Mouse (Mus musculus): ENCODE measurements around the gene Dnaic2.

Gene Dnaic2

DNA sequence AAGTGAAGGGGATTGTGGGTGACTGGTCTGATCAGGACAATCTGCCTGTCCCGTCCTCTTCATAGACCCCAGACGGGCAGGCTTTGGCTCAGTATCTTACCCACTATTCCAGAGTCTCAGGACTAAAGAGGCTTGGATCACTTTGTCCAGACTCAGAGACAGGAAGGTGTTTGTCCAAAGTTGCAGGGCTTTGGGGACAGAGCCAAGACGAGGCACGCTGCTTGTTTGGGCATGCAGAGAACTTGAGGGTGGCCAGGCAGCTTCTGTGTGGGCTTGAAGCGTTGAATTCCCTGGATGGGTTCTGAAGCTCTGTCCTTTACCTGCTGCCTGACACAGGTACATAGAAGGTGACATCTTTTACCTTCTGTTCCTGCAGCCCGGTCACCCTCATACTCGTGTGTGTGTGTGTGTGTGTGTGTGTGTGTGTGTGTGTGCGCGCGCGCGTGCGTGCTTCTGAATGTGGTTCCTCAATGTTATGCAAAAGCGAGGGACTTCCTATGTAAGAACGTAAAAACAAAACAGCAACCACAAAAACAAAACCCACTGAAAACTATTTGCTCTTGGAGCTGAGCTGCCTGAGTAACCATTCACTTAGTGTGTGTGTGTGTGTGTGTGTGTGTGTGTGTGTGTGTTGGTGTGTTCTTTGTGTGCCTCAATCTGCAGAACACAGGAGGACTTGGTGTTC, 24.8 kb upstream of the Dnaic2 start:
- DNase-seq, result no peak

DNA sequence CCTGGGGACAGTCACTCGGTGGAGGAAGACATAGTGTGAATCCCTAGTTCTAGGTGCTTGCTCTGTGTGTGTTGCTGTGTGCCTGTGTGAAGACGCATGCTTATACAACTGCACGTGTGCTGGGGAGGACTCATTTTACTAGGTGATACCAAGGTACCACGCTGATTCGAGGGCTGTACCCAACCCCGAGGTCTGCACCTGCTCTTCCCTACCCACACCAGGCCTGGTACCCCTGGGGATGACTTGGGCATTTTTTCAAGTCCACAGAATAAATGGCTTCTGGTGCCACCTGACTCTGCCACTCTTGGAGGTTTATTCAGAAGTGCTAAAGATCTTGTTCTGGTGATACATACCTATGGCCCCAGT, 24.2 kb upstream of the Dnaic2 start:
- DNase-seq, result no peak

DNA sequence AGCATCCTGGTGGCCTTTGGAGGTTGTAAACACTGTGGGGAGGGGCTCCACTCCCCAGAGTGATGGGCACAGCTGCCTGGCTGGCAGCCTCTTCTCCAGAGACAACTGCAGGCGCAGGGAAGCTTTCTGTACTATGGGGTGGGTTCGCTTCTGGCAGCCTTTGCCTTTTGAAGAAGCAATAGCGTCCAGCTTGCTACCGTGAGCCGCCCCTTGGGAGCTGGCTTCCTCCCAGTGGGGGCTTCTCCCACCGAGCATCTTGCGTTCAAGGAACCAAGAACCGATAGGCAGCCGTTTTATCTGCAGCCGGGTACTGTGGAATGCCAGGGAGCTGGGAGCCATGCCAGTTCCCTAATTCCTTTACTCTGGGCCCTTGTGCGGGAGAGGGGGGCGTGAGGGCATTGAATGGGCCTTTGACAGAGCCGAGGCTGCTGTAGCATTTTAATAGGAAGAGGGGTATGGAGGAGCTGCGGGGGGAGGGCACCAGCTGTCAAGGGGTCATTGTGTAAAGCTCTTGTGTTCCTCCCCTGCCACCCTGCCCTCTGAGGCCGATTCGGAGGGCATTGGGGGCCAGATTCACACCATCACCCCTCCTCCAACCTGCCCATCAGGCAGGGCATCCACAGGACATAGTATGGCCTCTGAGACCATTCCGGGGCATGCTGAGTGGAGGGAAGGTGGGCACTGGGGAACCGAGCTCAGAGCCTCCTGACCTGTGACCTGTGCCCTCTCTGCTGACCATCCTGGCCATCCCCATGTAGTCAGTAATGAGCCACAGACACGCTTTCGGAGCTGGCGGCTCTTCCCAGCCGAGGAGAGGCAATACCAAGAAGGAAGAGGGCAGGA, 22.9 kb upstream of the Dnaic2 start:
- DNase-seq, result no peak

DNA sequence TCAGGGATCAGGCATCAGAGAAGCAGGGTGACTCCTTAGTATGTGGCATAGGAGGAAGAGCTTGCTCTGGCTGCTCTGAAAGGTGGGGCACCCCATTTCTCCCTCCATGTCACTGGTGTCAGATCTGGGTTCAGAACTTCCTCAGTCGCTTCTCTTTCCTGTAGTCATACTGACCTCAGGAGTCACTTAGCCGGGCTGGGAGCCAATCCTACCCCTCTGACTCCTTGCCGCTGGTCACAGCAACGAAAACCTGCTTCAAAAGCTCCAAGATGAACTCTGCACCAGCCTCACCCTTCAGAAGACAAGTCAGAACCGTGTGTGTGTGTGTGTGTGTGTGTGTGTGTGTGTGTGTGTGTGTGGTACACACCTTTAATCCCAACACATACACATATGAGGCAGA, 20.9 kb upstream of the Dnaic2 start:
- DNase-seq, result no peak

DNA sequence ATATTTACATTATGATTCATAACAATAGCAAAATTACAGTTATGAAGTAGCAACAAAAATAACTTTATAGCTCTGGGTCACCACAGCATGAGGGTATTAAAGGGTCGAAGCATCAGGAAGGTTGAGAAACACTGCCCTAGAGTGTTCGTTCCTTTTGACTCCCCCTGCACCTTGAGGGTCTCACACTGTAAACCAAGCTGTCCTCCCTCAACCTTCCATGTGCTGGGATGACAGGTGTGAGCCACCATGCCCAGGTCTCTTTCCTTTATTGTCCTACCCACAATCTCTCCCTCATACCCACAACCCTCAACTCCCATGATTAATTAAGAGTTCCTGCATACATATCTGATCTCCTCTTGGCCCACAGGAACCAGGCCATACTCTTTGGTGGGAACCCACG, 15.8 kb upstream of the Dnaic2 start:
- no peak for DNase-seq

DNA sequence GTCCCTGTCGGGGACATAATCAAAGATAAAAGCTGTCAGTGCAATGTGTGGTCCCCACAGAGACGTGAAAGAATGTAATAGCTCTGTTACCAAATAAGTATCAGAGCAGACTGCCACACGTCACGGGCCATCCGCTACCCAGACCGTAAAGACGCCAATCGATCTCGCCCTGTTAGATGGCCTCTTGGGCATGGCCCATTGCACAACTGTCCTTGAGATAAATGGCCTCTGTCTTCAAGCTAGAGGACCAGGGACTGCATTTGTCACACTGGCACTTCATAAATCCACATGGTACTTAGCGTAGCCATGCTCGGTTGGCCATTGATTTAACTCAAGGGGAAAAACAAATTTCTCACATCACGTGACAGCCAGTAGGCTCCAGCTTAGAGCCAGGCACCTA, 15.3 kb upstream of the Dnaic2 start:
- DNase-seq, result no peak

DNA sequence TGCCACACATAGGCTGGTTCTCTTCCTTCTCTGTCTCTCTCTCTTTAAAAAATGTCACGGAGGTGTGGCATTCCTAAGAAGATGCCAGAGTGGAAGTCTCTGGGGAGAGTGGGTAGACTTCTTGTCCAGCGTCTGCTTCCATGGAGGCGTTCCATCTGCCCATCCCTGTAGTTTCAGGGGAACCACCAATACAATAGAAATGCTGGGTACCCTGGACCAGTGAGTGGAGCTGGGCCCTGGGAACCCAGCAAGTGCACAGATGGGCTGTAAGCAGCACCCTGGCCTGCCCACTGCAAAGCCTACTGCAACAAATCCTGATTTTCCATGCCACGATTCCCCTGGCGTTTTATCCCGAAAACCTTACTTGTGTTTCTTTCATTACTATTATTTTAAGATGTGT, 12.7 kb upstream of the Dnaic2 start:
- no peak for DNase-seq

DNA sequence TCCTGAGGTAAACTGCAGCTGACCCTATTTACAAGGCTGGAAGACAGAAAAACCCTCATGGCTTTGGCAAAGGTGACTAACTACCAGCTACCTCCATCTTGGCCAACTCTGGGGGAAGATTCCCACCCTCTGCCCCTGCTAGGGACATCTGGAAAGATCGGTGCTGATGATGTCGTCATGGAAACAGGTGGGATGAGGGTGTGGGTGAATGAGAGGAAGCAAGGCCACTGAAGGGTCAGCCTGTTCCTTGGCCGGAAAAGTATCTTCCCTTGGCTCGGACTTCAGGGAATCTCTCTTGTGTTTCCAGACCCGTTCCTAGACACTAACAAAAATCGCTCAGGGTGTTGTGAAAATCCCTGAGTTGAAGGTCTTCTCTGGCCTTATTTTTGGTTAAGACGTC, 11.7 kb upstream of the Dnaic2 start:
- DNase-seq, result no peak

DNA sequence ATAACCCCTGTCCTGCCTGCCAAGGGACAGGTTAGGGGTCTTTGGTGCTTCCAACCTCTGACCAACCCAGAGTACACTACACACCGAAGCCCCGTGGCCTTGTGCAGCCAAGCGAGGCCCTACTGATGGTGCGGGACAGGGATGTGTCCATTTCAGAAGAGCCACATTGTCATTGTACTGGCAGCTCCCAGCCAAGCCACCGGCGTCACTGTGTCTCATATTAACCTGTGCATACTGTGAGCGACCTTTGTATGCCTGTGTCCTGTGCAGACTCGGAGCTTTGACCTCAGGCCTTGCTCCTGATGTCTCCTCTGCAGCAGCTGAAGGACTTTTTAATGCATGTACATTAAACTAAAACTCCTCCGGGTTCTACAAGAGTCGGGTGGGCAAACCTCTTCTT, 6.7 kb upstream of the Dnaic2 start:
- DNase-seq, result no peak

DNA sequence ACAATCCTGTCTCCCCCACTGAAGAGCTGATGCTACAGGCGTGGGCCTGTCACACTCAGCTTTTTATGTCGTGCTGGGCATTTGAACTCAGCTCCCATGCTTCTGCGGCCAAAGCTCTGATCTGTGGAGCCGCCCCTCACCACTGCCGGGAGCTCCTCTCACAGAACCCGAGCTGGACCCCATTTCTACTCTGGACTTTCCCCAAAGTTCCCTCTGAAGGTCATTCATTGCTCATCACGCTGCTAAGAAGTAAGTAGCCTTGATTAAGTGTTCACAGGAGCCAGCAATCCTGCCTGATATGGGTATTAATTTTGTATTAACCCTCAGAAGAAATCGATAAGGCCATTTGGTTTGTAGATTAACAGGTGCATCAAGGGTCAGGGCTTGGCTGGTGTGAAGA, 4.8 kb upstream of the Dnaic2 start:
- DNase-seq, result no peak

DNA sequence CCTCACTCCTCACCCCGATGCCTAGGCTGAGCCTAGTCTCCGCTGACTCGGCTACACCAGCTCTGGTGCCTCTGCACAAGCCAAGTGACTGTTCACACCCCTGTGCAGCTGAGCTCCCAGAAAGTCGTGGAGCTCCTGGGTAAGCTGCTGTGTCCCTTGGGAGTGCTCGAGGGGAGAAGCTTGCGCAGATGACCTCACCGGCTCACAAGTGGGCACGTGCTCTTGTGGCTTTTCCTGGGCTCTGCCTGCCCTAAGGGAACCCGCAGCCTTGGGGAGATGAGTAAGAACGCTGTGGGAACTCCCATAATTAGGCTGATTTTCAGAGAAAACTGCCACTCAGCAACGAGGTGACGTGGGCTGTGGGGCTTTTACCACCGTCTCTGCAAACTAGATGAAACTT, 4.2 kb upstream of the Dnaic2 start:
- DNase-seq, result no peak

DNA sequence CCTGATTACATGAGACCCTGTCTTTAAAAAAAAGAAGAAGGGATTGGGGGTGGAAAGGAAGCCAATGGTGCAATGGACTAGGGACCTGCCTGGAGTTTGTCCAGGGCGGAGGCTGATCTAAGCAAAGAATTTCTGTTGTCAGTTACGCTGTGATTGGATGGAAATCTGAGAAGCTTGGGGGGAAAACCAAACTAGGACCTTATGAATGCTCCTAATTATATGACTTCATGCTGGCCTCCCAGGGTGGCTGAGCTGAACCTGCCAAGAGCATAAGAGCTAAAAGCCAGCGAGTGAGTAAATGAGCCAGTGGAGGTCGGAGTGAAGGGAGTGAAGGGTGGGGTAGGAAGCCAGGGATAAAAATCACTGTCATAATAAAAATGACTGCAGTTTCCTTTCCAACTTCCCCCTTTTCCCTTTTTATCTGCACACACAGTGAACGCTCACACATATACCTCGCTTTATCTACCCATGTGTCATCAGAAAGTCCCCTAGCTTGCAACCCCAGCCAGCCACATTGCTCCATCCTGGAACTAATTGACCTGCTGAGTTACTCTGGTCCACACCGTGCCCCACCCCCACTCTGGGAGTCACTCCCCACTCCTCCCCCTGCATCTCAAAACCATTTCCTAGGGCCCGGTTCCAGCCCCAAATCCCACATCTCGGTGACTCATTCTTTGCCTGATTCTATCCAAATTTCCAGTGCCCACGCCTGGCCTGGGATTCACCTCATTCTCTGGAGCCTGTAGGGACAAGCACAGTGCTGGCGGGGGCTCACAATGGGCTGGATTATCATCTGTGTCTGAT, 2.2 kb upstream of the Dnaic2 start:
- DNase-seq, result peak; percentile 23

DNA sequence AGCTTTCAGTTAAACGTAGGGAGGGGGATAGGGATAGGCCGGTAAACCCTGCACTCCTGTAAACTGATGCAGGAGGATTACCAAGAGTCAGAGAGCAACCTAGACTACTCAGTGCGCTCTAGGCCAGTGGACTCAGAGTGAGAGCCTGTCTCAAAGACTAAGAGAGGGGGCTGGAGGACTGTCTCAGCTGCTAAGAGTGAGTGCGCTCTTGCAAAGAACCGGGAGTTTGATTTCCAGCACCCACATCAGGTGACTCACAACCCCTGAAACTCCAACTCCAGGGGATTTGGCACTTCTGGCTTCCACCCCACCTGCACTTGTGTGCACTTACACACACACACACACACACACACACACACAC, 598 bp downstream of the Dnaic2 start:
- no peak for DNase-seq

DNA sequence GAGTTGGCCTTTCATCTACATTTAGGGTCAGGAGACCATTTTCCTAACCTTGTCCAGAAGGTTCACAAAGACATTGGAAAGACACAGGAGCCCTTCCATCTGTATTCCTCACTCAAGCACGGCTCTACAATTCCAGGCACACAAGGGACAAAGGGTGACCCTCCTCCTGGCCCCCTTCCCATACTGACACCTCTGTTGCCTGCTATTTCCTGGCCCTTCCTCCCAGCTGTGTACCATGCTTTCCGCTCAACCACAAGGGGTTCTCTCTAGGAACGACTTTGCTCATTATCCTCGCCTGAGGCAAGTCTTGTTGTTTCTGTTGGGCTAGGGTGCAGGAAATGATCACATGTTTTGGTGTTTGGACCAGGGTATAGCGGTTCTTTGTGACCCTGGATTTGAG, 1.1 kb downstream of the Dnaic2 start:
- no peak for DNase-seq

DNA sequence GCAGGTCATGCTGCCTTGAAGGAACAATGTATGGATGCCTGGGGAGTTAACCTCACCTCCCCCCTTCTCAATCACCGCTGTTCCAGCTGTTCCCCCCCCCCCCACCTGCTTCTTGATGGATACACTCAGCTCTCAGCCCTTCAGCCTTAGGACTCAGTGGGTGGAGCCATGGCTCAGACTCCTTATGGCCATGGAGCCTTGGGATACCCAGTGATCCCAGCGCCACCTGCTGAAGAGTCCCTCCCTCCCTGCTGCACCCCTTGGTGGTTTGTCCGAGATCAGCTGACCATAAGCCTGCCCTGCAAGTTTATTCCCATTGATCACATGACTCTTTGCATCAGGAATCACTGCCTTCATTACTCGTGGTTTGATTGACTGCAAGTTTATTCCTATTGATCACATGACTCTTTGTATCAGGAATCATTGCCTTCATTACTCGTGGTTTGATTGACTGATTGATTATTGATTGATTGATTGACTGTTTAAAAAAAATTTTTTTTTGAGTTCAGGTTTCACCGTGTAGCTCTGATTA, 2.7 kb downstream of the Dnaic2 start:
- no peak for DNase-seq

DNA sequence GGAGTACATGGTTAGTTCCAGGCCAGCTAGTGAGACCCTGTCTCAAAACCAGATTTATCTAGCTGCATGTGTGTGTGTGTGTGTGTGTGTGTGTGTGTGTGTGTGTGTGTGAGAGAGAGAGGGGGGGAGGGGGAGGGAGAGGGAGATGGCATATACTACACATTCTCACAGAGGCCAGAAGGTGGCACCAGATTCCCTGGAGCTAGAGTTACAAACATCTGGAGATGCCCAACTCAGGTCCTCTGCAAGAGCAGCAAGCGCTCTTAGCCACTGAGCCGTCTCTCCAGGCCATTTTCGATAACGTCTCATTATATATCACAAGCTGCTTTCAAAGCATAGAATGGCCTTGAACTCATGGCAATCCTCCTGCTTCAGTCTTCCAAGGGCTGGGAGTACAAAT, 4.5 kb downstream of the Dnaic2 start:
- DNase-seq, result no peak

DNA sequence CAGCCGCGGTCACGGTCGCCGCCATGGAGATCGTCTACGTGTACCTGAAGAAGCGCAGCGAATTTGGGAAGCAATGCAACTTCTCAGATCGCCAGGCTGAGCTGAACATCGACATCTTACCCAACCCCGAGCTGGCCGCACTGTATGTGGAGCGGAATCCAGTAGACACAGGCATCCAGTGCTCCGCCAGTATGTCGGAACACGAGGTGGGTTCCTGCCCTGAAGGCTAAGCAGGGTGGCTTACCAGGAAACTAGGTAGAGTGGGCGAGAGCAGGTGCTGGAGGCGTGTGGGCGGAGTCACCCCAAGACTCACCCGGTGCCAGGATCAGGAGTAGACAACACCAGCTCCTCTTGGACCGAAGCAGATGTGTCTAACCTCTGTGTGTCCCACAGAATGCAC, 5.7 kb downstream of the Dnaic2 start:
- no peak for DNase-seq

DNA sequence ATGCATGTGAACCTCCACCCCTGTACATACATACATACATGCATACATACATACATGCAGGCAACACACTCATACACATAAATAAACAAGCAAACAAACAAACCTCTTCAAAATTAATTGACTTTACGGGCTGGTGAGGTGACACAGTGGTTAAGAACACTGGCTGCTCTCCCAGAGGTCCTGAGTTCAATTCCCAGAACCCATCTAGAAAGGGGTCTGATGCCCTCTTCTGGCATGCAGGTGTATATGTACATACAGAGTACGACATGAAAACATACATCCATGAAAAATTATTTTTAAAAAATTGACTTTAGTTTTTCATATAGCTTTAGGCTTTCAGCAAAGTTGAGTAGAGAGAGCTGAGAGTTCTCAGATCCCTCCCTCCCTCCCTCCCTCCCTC, 8.9 kb downstream of the Dnaic2 start:
- DNase-seq, result no peak

DNA sequence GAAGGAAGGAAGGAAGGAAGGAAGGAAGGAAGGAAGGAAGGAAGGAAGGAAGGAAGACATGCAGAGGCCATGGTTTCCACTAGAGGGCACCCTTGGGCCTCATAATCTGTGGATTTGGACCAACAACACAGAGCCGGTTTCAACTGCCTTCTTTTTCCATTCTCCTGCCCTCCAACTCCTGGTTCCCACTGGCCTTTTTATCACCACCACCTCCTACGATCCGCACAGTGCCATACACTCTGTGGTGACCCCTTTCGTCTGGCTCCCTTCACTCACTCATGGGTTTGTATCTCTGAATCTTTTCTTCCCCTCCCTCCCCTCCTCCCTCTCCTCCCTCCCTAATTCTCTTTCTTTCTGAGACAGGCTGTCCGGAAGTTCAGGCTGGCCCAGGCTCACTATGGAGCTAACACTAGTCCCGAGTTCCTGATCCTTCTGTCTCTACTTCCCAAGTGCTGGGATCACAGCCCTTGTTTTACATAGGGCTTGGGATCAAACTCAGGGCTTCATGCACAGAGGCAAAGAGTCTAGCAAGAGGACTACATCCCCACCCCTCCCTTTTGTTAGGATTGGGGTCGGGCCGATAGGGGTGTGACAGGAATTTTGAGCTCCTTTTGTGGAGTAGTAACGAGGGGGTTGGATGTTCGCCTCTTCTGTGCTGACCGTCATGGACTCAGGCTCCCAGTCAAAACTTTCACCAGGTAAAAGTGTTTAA, 9.9 kb downstream of the Dnaic2 start:
- DNase-seq, result peak; percentile 37

DNA sequence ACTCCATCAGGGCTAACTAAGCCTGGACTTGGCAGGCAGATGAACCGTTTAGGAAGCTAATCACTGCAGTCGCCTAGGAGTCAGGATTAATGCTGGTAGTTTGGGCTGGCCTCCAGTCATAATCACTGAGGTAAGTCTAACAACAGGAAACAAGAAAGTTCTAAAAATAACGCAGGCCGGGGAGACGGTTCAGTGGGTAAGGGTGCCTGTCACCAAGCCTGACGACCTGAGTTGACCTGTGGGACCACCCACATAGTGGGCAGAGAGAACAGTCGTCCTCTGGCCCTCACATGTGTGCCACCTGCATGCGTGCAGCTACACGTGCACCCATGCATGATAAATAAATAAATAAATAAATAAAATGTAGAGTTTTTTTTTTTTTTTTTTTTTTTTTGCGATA, 13.4 kb downstream of the Dnaic2 start:
- DNase-seq, result no peak

DNA sequence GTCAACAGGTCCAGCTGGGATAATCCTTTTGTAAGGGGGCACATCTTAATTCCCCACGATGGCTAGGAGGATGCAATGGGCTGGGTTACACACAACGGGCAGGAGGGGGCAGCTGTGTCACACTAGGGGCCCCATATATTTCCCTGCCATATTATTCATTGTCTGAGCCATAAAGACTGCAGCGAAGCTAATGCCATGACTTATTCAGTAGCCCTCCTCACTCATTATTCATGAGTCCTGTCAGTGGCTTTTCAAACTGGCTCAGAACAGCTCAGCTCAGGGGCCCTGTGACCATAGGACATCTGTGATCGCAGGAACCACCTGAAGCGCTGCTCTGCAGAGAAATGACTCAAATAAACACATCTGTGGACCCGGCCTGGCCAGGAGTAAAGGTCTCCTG, 14.2 kb downstream of the Dnaic2 start:
- DNase-seq, result no peak

DNA sequence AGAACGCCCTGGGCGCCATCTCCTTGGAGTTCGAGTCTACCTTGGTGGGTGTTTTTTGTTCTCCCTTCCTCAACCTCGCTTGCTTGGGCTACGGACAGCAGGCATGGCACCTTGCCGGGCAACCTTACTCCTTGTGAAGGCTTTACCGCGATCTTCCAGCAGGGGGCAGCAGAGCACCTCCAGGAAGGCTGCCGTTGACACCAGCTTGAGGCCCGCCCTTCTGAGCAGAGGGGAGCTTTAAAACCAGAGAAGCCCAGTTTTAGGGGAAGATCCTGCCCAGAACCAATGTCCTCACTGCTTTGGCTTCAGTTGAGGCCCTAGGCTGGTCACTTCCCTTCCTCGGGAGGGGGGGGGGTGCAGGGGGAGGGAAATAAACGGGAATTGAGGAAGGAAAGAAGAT, 17.9 kb downstream of the Dnaic2 start:
- peak; percentile 84 for DNase-seq

DNA sequence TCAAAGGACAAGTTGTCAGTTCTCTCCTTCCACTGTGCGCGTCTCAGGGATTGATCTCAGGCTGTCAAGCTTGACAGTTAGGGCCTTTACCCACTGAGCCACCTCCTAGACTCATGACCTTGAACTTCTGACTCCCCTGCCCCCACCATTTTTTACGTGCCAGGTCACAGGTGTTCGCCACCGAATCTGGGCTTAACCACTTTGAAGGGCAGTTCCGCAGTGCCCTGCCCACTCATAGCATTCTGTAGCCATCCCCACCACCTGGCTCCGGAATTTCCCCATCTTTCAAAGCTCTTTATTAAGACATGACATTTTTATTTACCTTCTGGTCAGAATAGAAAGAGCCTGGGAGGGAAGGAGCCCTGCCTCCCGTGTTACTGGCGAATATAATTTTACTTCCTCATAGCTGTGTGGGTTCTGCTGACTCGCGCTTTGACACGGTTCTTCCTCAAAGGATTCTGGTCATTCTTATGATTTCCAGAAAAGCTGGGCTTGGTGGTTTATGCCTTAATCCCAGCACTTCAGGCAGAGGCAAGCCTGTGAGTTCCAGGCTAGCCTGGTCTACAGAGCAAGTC, 20.4 kb downstream of the Dnaic2 start:
- DNase-seq, result no peak
